Comparison of ENCODE assay signal across 8 mouse cellular contexts in genomic region chr6:148831728-148832121, GRCm38 (mm10). TPM values are rescaled to one million over a fixed set of nuclear protein-coding genes. Genes with fewer than 3 reads are reported as not detected.
DNase-seq lines count a peak whose midpoint lies in the region; ATAC-seq and TF ChIP-seq lines count a peak whose summit lies in the region.

No protein-coding gene starts in this region.

- H3K9me3 ChIP-seq in liver, embryonic 14.5 days (ENCODE audit: control insufficient read depth, low read length): no peaks in the 10 kb centered on the region

- TF ChIP-seq CTCF in gastrocnemius, adult 2 months (IDR thresholded peaks at IDR 0.05): no peak
- TF ChIP-seq CTCF in thymus, adult 2 months (IDR thresholded peaks at IDR 0.05; ENCODE audit: borderline replicate concordance, control insufficient read depth, extremely low read depth, insufficient read depth, low read length, poor library complexity): no peak
- TF ChIP-seq CTCF in liver, embryonic 14.5 days (IDR thresholded peaks at IDR 0.05; ENCODE audit: low read depth): no peak

- TF ChIP-seq POLR2A in thymus, adult 2 months (IDR thresholded peaks at IDR 0.05; ENCODE audit: control insufficient read depth, extremely low read depth, insufficient read depth, low read length, poor library complexity): no peak

- H3K27me3 ChIP-seq in thymus, adult 2 months (ENCODE audit: control insufficient read depth, insufficient read depth, low read length): no peaks in the 10 kb centered on the region
- no peaks in the 10 kb centered on the region for H3K27me3 ChIP-seq in liver, embryonic 14.5 days (ENCODE audit: control insufficient read depth, insufficient read depth, low read length)

- no peaks in the 10 kb centered on the region for H3K36me3 ChIP-seq in thymus, adult 2 months (ENCODE audit: control insufficient read depth, insufficient read depth, low read length)
- H3K36me3 ChIP-seq in liver, embryonic 14.5 days (replicated peaks; ENCODE audit: control insufficient read depth, insufficient read depth, low read depth): no peaks in the 10 kb centered on the region; the same call in 1 of the 2 replicates

- no peak for DNase-seq in gastrocnemius, adult 2 months
- no peak for DNase-seq in gastrocnemius, postnatal 36 days
- DNase-seq in thymus, adult 2 months: no peak
- no peak for DNase-seq in thymus, adult 18-20 months
- no peak for DNase-seq in liver, embryonic 14.5 days (ENCODE audit: low read depth in 3 of 3, low spot score in 3 of 3)
- no peak for DNase-seq in c-Kit-positive CD71-positive TER-119-positive erythroid progenitor cells, embryonic 14.5 days (ENCODE audit: low spot score)
- DNase-seq in left cerebral cortex, postnatal 14 days (ENCODE audit: low spot score in 2 of 2): no peak
- no peak for DNase-seq in embryo, embryonic 10.5 days (ENCODE audit: low spot score)

- 26% methylated on average over 3 of the region's 3 CpGs for whole genome bisulfite sequencing in thymus, adult 2 months
- 17% methylated on average over 3 of the region's 3 CpGs for WGBS in liver, embryonic 14.5 days (ENCODE audit: insufficient replicate concordance)

- no peak for ATAC-seq in liver, embryonic 14.5 days (ENCODE audit: insufficient read depth)

- peak overlapping the region; percentile 86 for H3K4me2 ChIP-seq in liver, embryonic 14.5 days (ENCODE audit: low read depth)

- H3K27ac ChIP-seq in gastrocnemius, adult 2 months: peak overlapping the region; percentile 86
- H3K27ac ChIP-seq in thymus, adult 2 months (ENCODE audit: control insufficient read depth, insufficient read depth, low read length): no peak overlapping the region
- H3K27ac ChIP-seq in liver, embryonic 14.5 days: peak overlapping the region; percentile 48

- H3K9ac ChIP-seq in liver, embryonic 14.5 days (replicated peaks): peak overlapping the region; percentile 69

- H3K4me3 ChIP-seq in gastrocnemius, adult 2 months: peak overlapping the region; percentile 96
- peak overlapping the region; percentile 64 for H3K4me3 ChIP-seq in thymus, adult 2 months (ENCODE audit: control insufficient read depth, insufficient read depth, low read length)
- H3K4me3 ChIP-seq in liver, embryonic 14.5 days (ENCODE audit: insufficient read depth in 1 of 2, low read depth in 2 of 2, low read length in 2 of 2): peak overlapping the region; percentile 80 to 81

- intact Hi-C loops in gastrocnemius, adult 2 months (cut with DNase I): no loop called here
- intact Hi-C loops in gastrocnemius, postnatal 36 days (cut with DNase I): no loop called here
- intact Hi-C loops in left cerebral cortex, postnatal 14 days (cut with DNase I): no loop called here

- TF ChIP-seq EP300 in liver, embryonic 14.5 days (IDR thresholded peaks at IDR 0.05; ENCODE audit: low read depth): no peak

- H3K4me1 ChIP-seq in thymus, adult 2 months (replicated peaks; ENCODE audit: control insufficient read depth, insufficient read depth, low read length): peaks cover 2% of the 10 kb centered on the region; the same call in 1 of the 2 replicates
- peaks cover 7 to 10% of the 10 kb centered on the region in 2 experiments for H3K4me1 ChIP-seq in liver, embryonic 14.5 days (replicated peaks; ENCODE audit: control insufficient read depth in 2 of 2, insufficient read depth in 2 of 2, low read length in 1 of 2)

RNA-seq across cellular contexts. Expression of gene Ipo8, which starts 0.5 kb away (rescaled TPM):
- 10 to 100 TPM; 17.7 to 18.0 TPM for total RNA-seq in gastrocnemius, adult 2 months (2021)
- total RNA-seq in gastrocnemius, postnatal 36 days (2021): 10 to 100 TPM; 16.3 to 17.5 TPM
- polyA plus RNA-seq in thymus, adult 2 months (2012; rRNA removed): 12.0 and 12.6 TPM in 2 replicates
- 3.5 and 5.0 TPM in 2 replicates for polyA plus RNA-seq in liver, embryonic 14.5 days (2012; rRNA removed)
- 4.8 and 5.5 TPM in 2 replicates for polyA plus RNA-seq in liver, embryonic 14.5 days (2014; fragmentation: Nextera tagmentation; extraction: Ambion mirVana)
- total RNA-seq in left cerebral cortex, postnatal 14 days (2021): 10 to 100 TPM; 30.6 to 32.1 TPM
